Mouse (Mus musculus) A20 (cell line): ENCODE results near the gene Arl15.
"Not testable (repeated sequence)": the region's sequence is repeated elsewhere in the genome, so short reads cannot be mapped to it uniquely, and the experiment has no call there.

ENCODE experiments used
- DNase-seq: peaks from one replicate; pipeline ENCODE4 v3.0.0-alpha.2; 2011; ENCODE audit warnings: low read depth, low spot score

The Arl15 gene

GRCm38 (mm10) chr13:113794039-113794704, at the start of gene Arl15:
Gene Arl15 (plus strand): TSS chr13:113794505.
- peak; percentile 97 for DNase-seq

- no peak for DNase-seq
These were observed 49.0 kb upstream of the Arl15 start for GRCm38 (mm10) chr13:113745301-113745700.

GRCm38 (mm10) chr13:113750766-113751165, 43.5 kb upstream of the Arl15 start:
- DNase-seq: no peak

- DNase-seq: no peak
These were observed 39.3 kb upstream of the Arl15 start for GRCm38 (mm10) chr13:113754731-113755689.

- peak; percentile 4 for DNase-seq
These were observed 38.5 kb upstream of the Arl15 start for GRCm38 (mm10) chr13:113755779-113756178.

- DNase-seq: no peak
These were observed 32.6 kb upstream of the Arl15 start for GRCm38 (mm10) chr13:113761717-113762116.

GRCm38 (mm10) chr13:113762766-113763516, 31.4 kb upstream of the Arl15 start:
- no peak for DNase-seq

- DNase-seq: no peak
These were observed 28.9 kb upstream of the Arl15 start for GRCm38 (mm10) chr13:113765411-113765810.

GRCm38 (mm10) chr13:113769829-113770228, 24.5 kb upstream of the Arl15 start:
- no peak for DNase-seq

- no peak for DNase-seq
These were observed 24.0 kb upstream of the Arl15 start for GRCm38 (mm10) chr13:113770340-113770739.

- DNase-seq: no peak
These were observed 23.0 kb upstream of the Arl15 start for GRCm38 (mm10) chr13:113771340-113771739.

GRCm38 (mm10) chr13:113774799-113775198, 19.5 kb upstream of the Arl15 start:
- DNase-seq: no peak

- no peak for DNase-seq
These were observed 18.8 kb upstream of the Arl15 start for GRCm38 (mm10) chr13:113775244-113776140.

GRCm38 (mm10) chr13:113785803-113786202, 8.5 kb upstream of the Arl15 start:
- no peak for DNase-seq

- no peak for DNase-seq
These were observed 7.2 kb upstream of the Arl15 start for GRCm38 (mm10) chr13:113787136-113787535.

- not testable (repeated sequence) for DNase-seq
These were observed 4.3 kb upstream of the Arl15 start for GRCm38 (mm10) chr13:113790016-113790415.

- no peak for DNase-seq
These were observed 668 bp upstream of the Arl15 start for GRCm38 (mm10) chr13:113793637-113794036.

- DNase-seq: peak; percentile 61
These were observed 675 bp downstream of the Arl15 start for GRCm38 (mm10) chr13:113794705-113795655.

GRCm38 (mm10) chr13:113797378-113797777, 3.1 kb downstream of the Arl15 start:
- DNase-seq: no peak

- DNase-seq: no peak
These were observed 5.1 kb downstream of the Arl15 start for GRCm38 (mm10) chr13:113799361-113799760.
